Mouse (Mus musculus) hindbrain, embryonic 10.5 days (tissue): ENCODE measurements around the gene Tmc2. TPM values are rescaled to one million over a fixed set of nuclear protein-coding genes. Genes with fewer than 3 reads are reported as not detected.

Experiments used
- DNase-seq: peaks from one replicate; pipeline ENCODE4 v3.0.0-alpha.2; 2017; ENCODE audit warnings: low spot score
- H3K27ac ChIP-seq: fragments of 300-500 bp; sonication (generic); 2 replicates; pipeline ENCODE4 v1.5.1; 2016; ENCODE audit warnings: mild to moderate bottlenecking, moderate library complexity
- H3K27me3 ChIP-seq: fragments of 300-500 bp; sonication (generic); 2 replicates; pipeline ENCODE4 v1.6.1; 2016; ENCODE audit warnings: mild to moderate bottlenecking; ENCODE audit not compliant: poor library complexity, insufficient read depth, severe bottlenecking
- H3K36me3 ChIP-seq: fragments of 300-500 bp; sonication (generic); 2 replicates; pipeline ENCODE4 v1.6.1; 2016; ENCODE audit warnings: mild to moderate bottlenecking, moderate library complexity
- H3K4me1 ChIP-seq: fragments of 300-500 bp; sonication (generic); replicated peaks from 2 replicates; pipeline ENCODE4 v1.6.1; 2016; ENCODE audit warnings: mild to moderate bottlenecking
- H3K4me3 ChIP-seq: fragments of 300-500 bp; sonication (generic); 2 replicates; pipeline ENCODE4 v1.5.1; 2016; ENCODE audit warnings: mild to moderate bottlenecking, moderate library complexity
- H3K9me3 ChIP-seq: fragments of 300-500 bp; sonication (generic); 2 replicates; pipeline ENCODE4 v1.6.1; 2016; ENCODE audit warnings: mild to moderate bottlenecking, moderate library complexity
- WGBS: fragments of 180-500 bp; shearing (Covaris S2); methylation state at CpG from one replicate; pipeline ENCODE4 v1.1.7; 2016; 5-methylcytosine and 5-hydroxymethylcytosine counted together
- polyA plus RNA-seq: library from polyadenylated mRNA; unstranded; fragments of >200 nt; fragmentation: Nextera tagmentation; extraction: Ambion mirVana; gene quantifications from 2 replicates; pipeline ENCODE4 v1.2.1, GENCODE M21; 2016

Tmc2 gene
- polyA plus RNA-seq, 1 experiment from 2014 or later: not detected

GRCm38 (mm10) chr2:130293009-130293408 is 98.0 kb downstream of the Tmc2 start:
- H3K9me3 ChIP-seq: no peaks in the 10 kb centered on the region
- no peak overlapping the region for H3K27ac ChIP-seq
- peaks cover 51% of the 10 kb centered on the region for H3K27me3 ChIP-seq
- H3K36me3 ChIP-seq: peaks cover 4% of the 10 kb centered on the region; the same call in 1 of the 2 replicates
- peak overlapping the region; percentile 74; the same call in 1 of the 2 replicates for H3K4me3 ChIP-seq
- peaks cover 52% of the 10 kb centered on the region for H3K4me1 ChIP-seq
- DNase-seq: no peak
- WGBS: 45% methylated on average over 3 of the region's 3 CpGs

GRCm38 (mm10) chr2:130293486-130293885 is 98.5 kb downstream of the Tmc2 start:
- peak; percentile 44 for DNase-seq
- Histone ChIP-seq H3K4me1 (peaks cover 52% of the 10 kb centered on the region), H3K27ac (peak overlapping the region; percentile 9; the same call in 1 of the 2 replicates), H3K36me3 (peaks cover 8% of the 10 kb centered on the region; the same call in 1 of the 2 replicates), H3K4me3 (peak overlapping the region; percentile 74; the same call in 1 of the 2 replicates), H3K9me3 (no peaks in the 10 kb centered on the region), H3K27me3 (peaks cover 55% of the 10 kb centered on the region)
- 2% methylated on average over 4 of the region's 4 CpGs for WGBS

GRCm38 (mm10) chr2:130294218-130294935 is 99.4 kb downstream of the Tmc2 start:
- DNase-seq: no peak
- H3K27ac ChIP-seq: peak overlapping the region; percentile 91
- H3K4me3 ChIP-seq: peak overlapping the region; percentile 74
- WGBS: 8% methylated on average over 20 of the region's 20 CpGs
- peaks cover 52% of the 10 kb centered on the region for H3K4me1 ChIP-seq
- no peaks in the 10 kb centered on the region for H3K9me3 ChIP-seq
- H3K27me3 ChIP-seq: peaks cover 58% of the 10 kb centered on the region
- peaks cover 15% of the 10 kb centered on the region; the same call in 1 of the 2 replicates for H3K36me3 ChIP-seq

- DNase-seq: peak; percentile 81
- H3K27me3 ChIP-seq: peaks cover 58% of the 10 kb centered on the region
- H3K36me3 ChIP-seq: peaks cover 20% of the 10 kb centered on the region
- H3K4me1 ChIP-seq: peaks cover 52% of the 10 kb centered on the region
- H3K9me3 ChIP-seq: no peaks in the 10 kb centered on the region
- WGBS: under 1% methylated on average over 39 of the region's 39 CpGs
- H3K27ac ChIP-seq: peak within 1 kb of the TSS; percentile 91
- H3K4me3 ChIP-seq: peak within 1 kb of the TSS; percentile 74
Measured at GRCm38 (mm10) chr2:130294936-130295277, 99.9 kb downstream of the Tmc2 start, which contains the start of gene Ebf4. Ebf4 (plus strand) TSS chr2:130295169.

- DNase-seq: peak; percentile 67
- under 1% methylated on average over 84 of the region's 99 CpGs for WGBS
- peaks cover 22% of the 10 kb centered on the region for H3K36me3 ChIP-seq
- peak overlapping the region; percentile 91 for H3K27ac ChIP-seq
- peaks cover 52% of the 10 kb centered on the region for H3K4me1 ChIP-seq
- peak overlapping the region; percentile 74 for H3K4me3 ChIP-seq
- H3K27me3 ChIP-seq: peaks cover 58% of the 10 kb centered on the region
- no peaks in the 10 kb centered on the region for H3K9me3 ChIP-seq
Measured at GRCm38 (mm10) chr2:130295331-130296133, 100.5 kb downstream of the Tmc2 start.

- peak overlapping the region; percentile 91 for H3K27ac ChIP-seq
- no peaks in the 10 kb centered on the region for H3K9me3 ChIP-seq
- peaks cover 49% of the 10 kb centered on the region for H3K4me1 ChIP-seq
- 4% methylated on average over 20 of the region's 20 CpGs for WGBS
- peak overlapping the region; percentile 74 for H3K4me3 ChIP-seq
- DNase-seq: no peak
- H3K36me3 ChIP-seq: peaks cover 27% of the 10 kb centered on the region
- H3K27me3 ChIP-seq: peaks cover 58% of the 10 kb centered on the region
Measured at GRCm38 (mm10) chr2:130296134-130296745, 101.2 kb downstream of the Tmc2 start.

- Histone ChIP-seq H3K4me3 (no peak overlapping the region), H3K27me3 (peaks cover 55% of the 10 kb centered on the region), H3K36me3 (peaks cover 27% of the 10 kb centered on the region), H3K27ac (no peak overlapping the region), H3K9me3 (no peaks in the 10 kb centered on the region), H3K4me1 (peaks cover 42% of the 10 kb centered on the region)
- DNase-seq: no peak
- 78% methylated on average over 9 of the region's 9 CpGs for WGBS
Measured at GRCm38 (mm10) chr2:130297580-130297979, 102.6 kb downstream of the Tmc2 start.

GRCm38 (mm10) chr2:130303014-130303413 is 108.0 kb downstream of the Tmc2 start:
- no peaks in the 10 kb centered on the region for H3K4me1 ChIP-seq
- H3K4me3 ChIP-seq: no peak overlapping the region
- WGBS: 49% methylated on average over 4 of the region's 4 CpGs
- H3K27me3 ChIP-seq: peaks cover 7% of the 10 kb centered on the region
- no peaks in the 10 kb centered on the region for H3K9me3 ChIP-seq
- DNase-seq: no peak
- H3K27ac ChIP-seq: no peak overlapping the region
- peaks cover 72% of the 10 kb centered on the region for H3K36me3 ChIP-seq

Other genes with a start within 250 kb of the Tmc2 start
- gene Tgm3, start 182.8 kb upstream of the Tmc2 start, polyA plus RNA-seq: not detected in 2 replicates
- not detected in 2 replicates for gene Tgm6, start 82.8 kb upstream of the Tmc2 start, polyA plus RNA-seq
- 876 and 909 TPM in 2 replicates for gene Snrpb, start 15.8 kb upstream of the Tmc2 start, polyA plus RNA-seq
- 297 and 412 TPM in 2 replicates for gene Nop56, start 79.2 kb downstream of the Tmc2 start, polyA plus RNA-seq
- gene Idh3b, start 89.4 kb downstream of the Tmc2 start, polyA plus RNA-seq: 126 and 130 TPM in 2 replicates
- gene Ebf4, start 100.0 kb downstream of the Tmc2 start, polyA plus RNA-seq: 0.95 and 0.98 TPM in 2 replicates
- gene Cpxm1, start 202.4 kb downstream of the Tmc2 start, polyA plus RNA-seq: 49.3 and 56.7 TPM in 2 replicates
- gene Gm28372, start 210.0 kb downstream of the Tmc2 start, polyA plus RNA-seq: not detected in 2 replicates
- 0.25 TPM in 1 of 2 replicates, not detected in the other for gene 1700020A23Rik, start 210.1 kb downstream of the Tmc2 start, polyA plus RNA-seq
- gene Tmem239, start 211.3 kb downstream of the Tmc2 start, polyA plus RNA-seq: not detected in 2 replicates
- gene Vps16, start 229.1 kb downstream of the Tmc2 start, polyA plus RNA-seq: 120 TPM in 2 replicates
- gene Pced1a, start 229.5 kb downstream of the Tmc2 start, polyA plus RNA-seq: 11.3 and 13.1 TPM in 2 replicates